In genomic region chr7:31085171-31085570, GRCm38 (mm10) we compare ENCODE assay signal across 11 mouse cellular contexts. TPM values are rescaled to one million over a fixed set of nuclear protein-coding genes. Genes with fewer than 3 reads are reported as not detected.
DNase-seq lines count a peak whose midpoint lies in the region; TF ChIP-seq lines count a peak whose summit lies in the region.
"Had no signal": no experiment of that assay in that cellular context is flagged by ENCODE, and none has a peak within 500 bp of the region (broad histone marks: within the 10 kb centered on the region; RNA-seq: fewer than 3 reads in every experiment).

No protein-coding gene starts in this region.

- no peak for TF ChIP-seq CTCF in left cerebral cortex, adult 2 months (IDR thresholded peaks at IDR 0.05)

- intact Hi-C loops in left cerebral cortex, adult 2 months (cut with DNase I) = no loop called here
- intact Hi-C loops in left cerebral cortex, postnatal 36 days (cut with DNase I) = no loop called here

- peak; percentile 16 for DNase-seq in adrenal gland, postnatal 25 days
- DNase-seq in adrenal gland, adult 8-10 months = no peak
- DNase-seq in left cerebral cortex, adult 2 months (ENCODE audit: extremely low spot score in 1 of 2, low spot score in 2 of 2) = peak in 1 of 2 experiments; percentile 52
- no peak for DNase-seq in left cerebral cortex, postnatal 36 days (ENCODE audit: low spot score in 2 of 2)
- no peak for DNase-seq in heart, embryonic 10.5 days (ENCODE audit: low spot score)
- peak; percentile 19 for DNase-seq in liver
- DNase-seq in T-cell, adult 2 months (ENCODE audit: low spot score) = no peak
- DNase-seq in thymus, postnatal 10 days (ENCODE audit: low spot score in 2 of 2) = no peak

- 55% methylated on average over 3 of the region's 3 CpGs for WGBS in heart, embryonic 10.5 days

- no peaks in the 10 kb centered on the region for H3K9me3 ChIP-seq in heart, embryonic 10.5 days

- no peaks in the 10 kb centered on the region for H3K27me3 ChIP-seq in heart, embryonic 10.5 days (ENCODE audit: insufficient read depth, poor library complexity, severe bottlenecking)

- peaks cover 19% of the 10 kb centered on the region; the same call in 1 of the 2 replicates for H3K4me1 ChIP-seq in heart, embryonic 10.5 days

- H3K27ac ChIP-seq in left cerebral cortex, adult 2 months = peak overlapping the region; percentile 91
- peak overlapping the region; percentile 47 for H3K27ac ChIP-seq in heart, embryonic 10.5 days
- H3K27ac ChIP-seq: liver, embryonic 14.5 days had no signal

- no peak overlapping the region for H3K4me3 ChIP-seq in left cerebral cortex, adult 2 months
- H3K4me3 ChIP-seq in heart, embryonic 10.5 days = no peak overlapping the region

- no peaks in the 10 kb centered on the region for H3K36me3 ChIP-seq in heart, embryonic 10.5 days

RNA-seq across cellular contexts. Expression of gene Fxyd3, which starts 8.7 kb away (rescaled TPM):
- 0.73 and 1.9 TPM in 2 replicates for total RNA-seq in adrenal gland, postnatal 25 days (2021)
- 1 to 10 TPM in 1 of 4 experiments, under 1 TPM in 3; 0.73 to 1.3 (median 0.86) TPM for total RNA-seq in adrenal gland, adult 8-10 months (2022)
- not detected for total RNA-seq in left cerebral cortex, adult 2 months (2021)
- not detected for total RNA-seq in left cerebral cortex, postnatal 36 days (2021)
- polyA plus RNA-seq in heart, embryonic 10.5 days (2016; fragmentation: Nextera tagmentation; extraction: Ambion mirVana) = 0.53 and 2.0 TPM in 2 replicates
- total RNA-seq: common myeloid progenitor, adult 5-6 weeks had no signal

RNA-seq across cellular contexts. Expression of gene Lgi4, which starts 26.0 kb away (rescaled TPM):
- total RNA-seq in adrenal gland, postnatal 25 days (2021) = 3.7 and 3.8 TPM in 2 replicates
- 1 to 10 TPM; 2.8 to 8.8 (median 4.2) TPM for total RNA-seq in adrenal gland, adult 8-10 months (2022)
- 10 to 100 TPM; 28.9 to 34.1 TPM for total RNA-seq in left cerebral cortex, adult 2 months (2021)
- 10 to 100 TPM; 27.4 to 28.7 TPM for total RNA-seq in left cerebral cortex, postnatal 36 days (2021)
- 0.27 and 0.41 TPM in 2 replicates for polyA plus RNA-seq in heart, embryonic 10.5 days (2016; fragmentation: Nextera tagmentation; extraction: Ambion mirVana)
- total RNA-seq: common myeloid progenitor, adult 5-6 weeks had no signal

RNA-seq across cellular contexts. Expression of gene Fxyd1, which starts 28.2 kb away (rescaled TPM):
- 151 and 212 TPM in 2 replicates for total RNA-seq in adrenal gland, postnatal 25 days (2021)
- total RNA-seq in adrenal gland, adult 8-10 months (2022) = 100 to 1,000 TPM; 110 to 212 (median 163) TPM
- total RNA-seq in left cerebral cortex, adult 2 months (2021) = 10 to 100 TPM; 72.8 to 79.1 TPM
- total RNA-seq in left cerebral cortex, postnatal 36 days (2021) = 10 to 100 TPM; 75.9 to 86.2 TPM
- polyA plus RNA-seq in heart, embryonic 10.5 days (2016; fragmentation: Nextera tagmentation; extraction: Ambion mirVana) = 167 and 365 TPM in 2 replicates

RNA-seq across cellular contexts. Expression of gene Hpn, which starts 29.9 kb away (rescaled TPM):
- total RNA-seq in adrenal gland, postnatal 25 days (2021) = 1.4 and 4.5 TPM in 2 replicates
- 1 to 10 TPM in 3 of 4 experiments, under 1 TPM in 1; 0.26 to 1.5 (median 1.2) TPM for total RNA-seq in adrenal gland, adult 8-10 months (2022)
- 1 to 10 TPM; 2.5 to 8.3 TPM for total RNA-seq in left cerebral cortex, adult 2 months (2021)
- total RNA-seq in left cerebral cortex, postnatal 36 days (2021) = 1 to 10 TPM; 2.1 to 4.5 TPM
- polyA plus RNA-seq in heart, embryonic 10.5 days (2016; fragmentation: Nextera tagmentation; extraction: Ambion mirVana) = 3.6 and 15.0 TPM in 2 replicates
- polyA plus RNA-seq: C2C12 had no signal

RNA-seq across cellular contexts. Expression of gene Fxyd7, which starts 33.9 kb away (rescaled TPM):
- total RNA-seq in adrenal gland, postnatal 25 days (2021) = 0.55 TPM in 1 of 2 replicates, not detected in the other
- total RNA-seq in adrenal gland, adult 8-10 months (2022) = 1 to 10 TPM; 2.0 to 4.1 (median 2.3) TPM
- 100 to 1,000 TPM; 174 to 184 TPM for total RNA-seq in left cerebral cortex, adult 2 months (2021)
- total RNA-seq in left cerebral cortex, postnatal 36 days (2021) = 100 to 1,000 TPM; 184 to 245 TPM
- polyA plus RNA-seq in heart, embryonic 10.5 days (2016; fragmentation: Nextera tagmentation; extraction: Ambion mirVana) = 0.22 and 1.5 TPM in 2 replicates
- total RNA-seq: common myeloid progenitor, adult 5-6 weeks had no signal
- polyA plus RNA-seq: C2C12 had no signal

Comparison
In these comparisons a context has a peak if more than half of its experiments do, and no peak if none do; other contexts are left out.
1. DNase-seq: peak in adrenal gland, postnatal 25 days (single experiment) and liver (single experiment); none in adrenal gland, adult 8-10 months (single experiment), left cerebral cortex, postnatal 36 days (0 of 2), heart, embryonic 10.5 days (single experiment), T-cell, adult 2 months (single experiment) and thymus, postnatal 10 days (0 of 2).